Mouse (Mus musculus) kidney, postnatal 4 days (tissue): ENCODE data around the gene Mapt.

ENCODE experiments used
- DNase-seq, 2 experiments: peaks; one replicate each; pipeline ENCODE4 v3.0.0; 2021; ENCODE audit warnings: mixed read lengths in 2 of 2

Mapt gene

GRCm38 (mm10) chr11:104316685-104317400, 85.7 kb downstream of the Mapt start:
- peak; percentile 34 to 44 for DNase-seq

- no peak for DNase-seq
Observed at GRCm38 (mm10) chr11:104317631-104318030, 86.4 kb downstream of the Mapt start.

GRCm38 (mm10) chr11:104318940-104319781, 88.0 kb downstream of the Mapt start:
- peak; percentile 43 to 62 for DNase-seq

- no peak for DNase-seq
Observed at GRCm38 (mm10) chr11:104320511-104320910, 89.3 kb downstream of the Mapt start.

- DNase-seq: no peak
Observed at GRCm38 (mm10) chr11:104322142-104322541, 91.0 kb downstream of the Mapt start.

GRCm38 (mm10) chr11:104327462-104327861, 96.3 kb downstream of the Mapt start:
- DNase-seq: no peak

- DNase-seq: no peak
Observed at GRCm38 (mm10) chr11:104327946-104328345, 96.8 kb downstream of the Mapt start.

- no peak for DNase-seq
Observed at GRCm38 (mm10) chr11:104329185-104329926, 98.2 kb downstream of the Mapt start.

- DNase-seq: no peak
Observed at GRCm38 (mm10) chr11:104330151-104330550, 99.0 kb downstream of the Mapt start.

- DNase-seq: no peak
Observed at GRCm38 (mm10) chr11:104331208-104331607, 100.0 kb downstream of the Mapt start.

GRCm38 (mm10) chr11:104332105-104332504, 100.9 kb downstream of the Mapt start:
- DNase-seq: no peak

- no peak for DNase-seq
Observed at GRCm38 (mm10) chr11:104334115-104334514, 102.9 kb downstream of the Mapt start.

- no peak for DNase-seq
Observed at GRCm38 (mm10) chr11:104334946-104335345, 103.8 kb downstream of the Mapt start.

GRCm38 (mm10) chr11:104346931-104347330, 115.7 kb downstream of the Mapt start:
- DNase-seq: peak; percentile 41 to 46

GRCm38 (mm10) chr11:104361790-104362189, 130.6 kb downstream of the Mapt start:
- no peak for DNase-seq

GRCm38 (mm10) chr11:104362704-104363103, 131.5 kb downstream of the Mapt start:
- no peak for DNase-seq

GRCm38 (mm10) chr11:104363823-104364600, 132.8 kb downstream of the Mapt start:
- DNase-seq: no peak

- DNase-seq: no peak
Observed at GRCm38 (mm10) chr11:104367486-104368190, 136.4 kb downstream of the Mapt start.

- DNase-seq: no peak
Observed at GRCm38 (mm10) chr11:104376291-104376690, 145.1 kb downstream of the Mapt start.

- no peak for DNase-seq
Observed at GRCm38 (mm10) chr11:104379635-104380034, 148.4 kb downstream of the Mapt start.
